Mouse (Mus musculus): Measurements from ENCODE around the gene Map2k1. TPM values are rescaled to one million over a fixed set of nuclear protein-coding genes. Genes with fewer than 3 reads are reported as not detected.

The Map2k1 gene
- total RNA-seq, 1 experiment, result 73.0 TPM

DNA sequence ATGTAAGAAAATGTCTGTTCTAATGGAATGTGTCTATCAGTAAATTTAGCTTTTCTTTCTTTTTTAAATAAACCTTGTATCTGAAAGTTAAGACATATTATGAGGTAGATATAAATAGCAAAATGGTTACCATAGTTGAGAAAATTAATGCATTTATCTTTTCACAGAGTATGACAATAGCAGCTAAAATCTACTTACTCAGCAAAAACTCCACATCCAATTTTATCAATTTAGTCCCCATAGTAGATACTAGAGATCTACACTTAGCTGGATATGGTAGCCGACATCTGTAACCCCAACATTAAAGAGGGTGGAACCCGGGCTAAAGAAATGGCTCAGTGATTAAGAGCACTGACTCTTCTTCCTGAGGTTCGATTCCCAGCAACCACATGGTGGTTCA is 2.8 kb upstream of the Map2k1 start:
- TF ChIP-seq CHD2 (IDR thresholded peaks at IDR 0.05; ENCODE audit: low read depth, low read length) (no peak), MAFK (IDR thresholded peaks at IDR 0.05; ENCODE audit: insufficient read depth, low read depth, low read length) (peak; percentile 75), HCFC1 (IDR thresholded peaks at IDR 0.05; ENCODE audit: borderline replicate concordance, insufficient read depth, low read length) (no peak), ZC3H11A (IDR thresholded peaks at IDR 0.05; ENCODE audit: borderline replicate concordance, low read depth, low read length) (no peak), ZNF384 (IDR thresholded peaks at IDR 0.05; ENCODE audit: low read depth, low read length) (no peak)
- H3K4me3 ChIP-seq (ENCODE audit: insufficient read depth in 1 of 2, low read depth in 1 of 2, low read length in 2 of 2, poor library complexity in 1 of 2, severe bottlenecking in 1 of 2), result no peak overlapping the region

GRCm38 (mm10) chr9:64255422-64255821 is 2.0 kb upstream of the Map2k1 start:
- Histone ChIP-seq H3K9ac (ENCODE audit: insufficient read depth, low read depth, low read length, poor library complexity, severe bottlenecking) (no peak overlapping the region), H3K9me3 (ENCODE audit: control insufficient read depth, insufficient read depth, low read depth, low read length) (no peaks in the 10 kb centered on the region), H3K27ac (ENCODE audit: insufficient read depth, low read depth, low read length, poor library complexity, severe bottlenecking) (no peak overlapping the region), H3K4me3 (ENCODE audit: insufficient read depth in 1 of 2, low read depth in 1 of 2, low read length in 2 of 2, poor library complexity in 1 of 2, severe bottlenecking in 1 of 2) (no peak overlapping the region), H3K36me3 (ENCODE audit: control insufficient read depth, insufficient read depth, low read length, poor library complexity, severe bottlenecking) (no peaks in the 10 kb centered on the region), H3K4me1 (ENCODE audit: control insufficient read depth in 2 of 2, insufficient read depth in 2 of 2, low read length in 2 of 2, poor library complexity in 1 of 2) (peaks cover 0 to 2% of the 10 kb centered on the region in 2 experiments; a peak in 2 of 4 replicates)
- DNase-seq (ENCODE audit: low read depth, low spot score), result no peak
- in situ Hi-C loops (cut with MboI; ENCODE audit: low sequenced_read_pairs in 2 of 2, unreplicated experiment in 2 of 2), result no loop called here
- no peak for TF ChIP-seq MAFK (IDR thresholded peaks at IDR 0.05; ENCODE audit: insufficient read depth, low read depth, low read length)
- TF ChIP-seq ZC3H11A (IDR thresholded peaks at IDR 0.05; ENCODE audit: borderline replicate concordance, low read depth, low read length), result no peak
- no peak for TF ChIP-seq ZNF384 (IDR thresholded peaks at IDR 0.05; ENCODE audit: low read depth, low read length)
- TF ChIP-seq CHD2 (IDR thresholded peaks at IDR 0.05; ENCODE audit: low read depth, low read length), result no peak
- no peak for TF ChIP-seq HCFC1 (IDR thresholded peaks at IDR 0.05; ENCODE audit: borderline replicate concordance, insufficient read depth, low read length)

More for the DNA sequence above, 2.8 kb upstream of the Map2k1 start:
- Histone ChIP-seq H3K36me3 (ENCODE audit: control insufficient read depth, insufficient read depth, low read length, poor library complexity, severe bottlenecking) (no peaks in the 10 kb centered on the region), H3K27ac (ENCODE audit: insufficient read depth, low read depth, low read length, poor library complexity, severe bottlenecking) (no peak overlapping the region), H3K9me3 (ENCODE audit: control insufficient read depth, insufficient read depth, low read depth, low read length) (no peaks in the 10 kb centered on the region), H3K4me1 (ENCODE audit: control insufficient read depth in 2 of 2, insufficient read depth in 2 of 2, low read length in 2 of 2, poor library complexity in 1 of 2) (peaks cover 0 to 2% of the 10 kb centered on the region in 2 experiments; a peak in 2 of 4 replicates), H3K9ac (ENCODE audit: insufficient read depth, low read depth, low read length, poor library complexity, severe bottlenecking) (no peak overlapping the region)
- in situ Hi-C loops (cut with MboI; ENCODE audit: low sequenced_read_pairs in 2 of 2, unreplicated experiment in 2 of 2), result no loop called here
- no peak for DNase-seq (ENCODE audit: low read depth, low spot score)

GRCm38 (mm10) chr9:64252591-64253020 is 825 bp downstream of the Map2k1 start:
- Histone ChIP-seq H3K9ac (ENCODE audit: insufficient read depth, low read depth, low read length, poor library complexity, severe bottlenecking) (peak overlapping the region; percentile 85), H3K9me3 (ENCODE audit: control insufficient read depth, insufficient read depth, low read depth, low read length) (no peaks in the 10 kb centered on the region), H3K4me1 (ENCODE audit: control insufficient read depth in 2 of 2, insufficient read depth in 2 of 2, low read length in 2 of 2, poor library complexity in 1 of 2) (peaks cover 0 to 7% of the 10 kb centered on the region in 2 experiments; a peak in 2 of 4 replicates), H3K27ac (ENCODE audit: insufficient read depth, low read depth, low read length, poor library complexity, severe bottlenecking) (peak overlapping the region; percentile 58; the same call in 1 of the 2 replicates), H3K4me3 (ENCODE audit: insufficient read depth in 1 of 2, low read depth in 1 of 2, low read length in 2 of 2, poor library complexity in 1 of 2, severe bottlenecking in 1 of 2) (peak overlapping the region; percentile 74 to 93), H3K36me3 (ENCODE audit: control insufficient read depth, insufficient read depth, low read length, poor library complexity, severe bottlenecking) (peaks cover 3% of the 10 kb centered on the region; the same call in 1 of the 2 replicates)
- in situ Hi-C loops (cut with MboI; ENCODE audit: low sequenced_read_pairs in 2 of 2, unreplicated experiment in 2 of 2), result no loop called here
- DNase-seq (ENCODE audit: low read depth, low spot score), result no peak
- no peak for TF ChIP-seq HCFC1 (IDR thresholded peaks at IDR 0.05; ENCODE audit: borderline replicate concordance, insufficient read depth, low read length)
- no peak for TF ChIP-seq MAFK (IDR thresholded peaks at IDR 0.05; ENCODE audit: insufficient read depth, low read depth, low read length)
- TF ChIP-seq ZNF384 (IDR thresholded peaks at IDR 0.05; ENCODE audit: low read depth, low read length), result no peak
- TF ChIP-seq CHD2 (IDR thresholded peaks at IDR 0.05; ENCODE audit: low read depth, low read length), result no peak
- TF ChIP-seq ZC3H11A (IDR thresholded peaks at IDR 0.05; ENCODE audit: borderline replicate concordance, low read depth, low read length), result no peak

- no peak overlapping the region for H3K9ac ChIP-seq (ENCODE audit: insufficient read depth, low read depth, low read length, poor library complexity, severe bottlenecking)
- no peak for DNase-seq (ENCODE audit: low read depth, low spot score)
- peaks cover 0 to 7% of the 10 kb centered on the region in 2 experiments; a peak in 2 of 4 replicates for H3K4me1 ChIP-seq (ENCODE audit: control insufficient read depth in 2 of 2, insufficient read depth in 2 of 2, low read length in 2 of 2, poor library complexity in 1 of 2)
- no peaks in the 10 kb centered on the region for H3K9me3 ChIP-seq (ENCODE audit: control insufficient read depth, insufficient read depth, low read depth, low read length)
- no peak overlapping the region for H3K4me3 ChIP-seq (ENCODE audit: insufficient read depth in 1 of 2, low read depth in 1 of 2, low read length in 2 of 2, poor library complexity in 1 of 2, severe bottlenecking in 1 of 2)
- TF ChIP-seq ZNF384 (IDR thresholded peaks at IDR 0.05; ENCODE audit: low read depth, low read length) (no peak), ZC3H11A (IDR thresholded peaks at IDR 0.05; ENCODE audit: borderline replicate concordance, low read depth, low read length) (no peak), HCFC1 (IDR thresholded peaks at IDR 0.05; ENCODE audit: borderline replicate concordance, insufficient read depth, low read length) (no peak), CHD2 (IDR thresholded peaks at IDR 0.05; ENCODE audit: low read depth, low read length) (no peak), MAFK (IDR thresholded peaks at IDR 0.05; ENCODE audit: insufficient read depth, low read depth, low read length) (no peak)
- H3K36me3 ChIP-seq (ENCODE audit: control insufficient read depth, insufficient read depth, low read length, poor library complexity, severe bottlenecking), result peaks cover 3% of the 10 kb centered on the region; the same call in 1 of the 2 replicates
- in situ Hi-C loops (cut with MboI; ENCODE audit: low sequenced_read_pairs in 2 of 2, unreplicated experiment in 2 of 2), result no loop called here
- H3K27ac ChIP-seq (ENCODE audit: insufficient read depth, low read depth, low read length, poor library complexity, severe bottlenecking), result no peak overlapping the region
These were observed 3.2 kb downstream of the Map2k1 start for GRCm38 (mm10) chr9:64250111-64250730.

Data from ES-E14 (cell line).